Mouse (Mus musculus): ENCODE data around the gene Slc28a2. TPM values are rescaled to one million over a fixed set of nuclear protein-coding genes. Genes with fewer than 3 reads are reported as not detected.

The Slc28a2 gene
- polyA plus RNA-seq (2017; shearing (Covaris generic)): 242 TPM

GRCm38 (mm10) chr2:122426200-122426599 lies at the start of gene Slc28a2:
Gene Slc28a2, plus strand, starts transcription at chr2:122426477.

DNA sequence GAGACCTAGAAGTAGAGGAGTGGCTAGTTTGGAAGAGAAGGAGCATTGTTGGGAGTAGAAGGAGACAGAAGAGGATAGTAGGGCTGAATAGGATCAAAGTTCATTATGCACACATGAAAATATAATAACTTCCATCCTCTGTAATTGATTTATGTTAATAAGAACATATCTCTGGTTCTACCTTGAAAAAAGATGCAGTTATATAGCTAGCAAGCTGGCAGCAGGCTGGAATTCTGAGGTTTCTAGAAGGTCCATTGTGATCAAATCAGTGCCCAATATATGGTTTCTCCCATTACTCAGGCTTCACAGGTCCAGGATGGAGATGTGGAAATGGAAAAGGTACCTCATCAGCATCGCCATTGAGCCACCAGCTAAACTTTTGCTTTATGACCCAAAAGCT lies 58.4 kb downstream of the Slc28a2 start, which contains the start of gene Gm14085:
TSS of gene Gm14085 (plus strand) at position 301 of the 400 bp plus-strand sequence.

Other genes starting within 250 kb of the Slc28a2 start
- 1.1 TPM for gene Patl2, start 240.3 kb upstream of the Slc28a2 start, polyA plus RNA-seq (2017; shearing (Covaris generic))
- gene Terb2, start 240.2 kb upstream of the Slc28a2 start, polyA plus RNA-seq (2017; shearing (Covaris generic)): not detected
- gene Sord, start 191.7 kb upstream of the Slc28a2 start, polyA plus RNA-seq (2017; shearing (Covaris generic)): 4.8 TPM
- not detected for gene Duox2, start 128.0 kb upstream of the Slc28a2 start, polyA plus RNA-seq (2017; shearing (Covaris generic))
- not detected for gene Duoxa2, start 127.6 kb upstream of the Slc28a2 start, polyA plus RNA-seq (2017; shearing (Covaris generic))
- gene Duoxa1, start 112.7 kb upstream of the Slc28a2 start, polyA plus RNA-seq (2017; shearing (Covaris generic)): not detected
- gene Duox1, start 110.8 kb upstream of the Slc28a2 start, polyA plus RNA-seq (2017; shearing (Covaris generic)): not detected
- 0.42 TPM for gene Shf, start 57.3 kb upstream of the Slc28a2 start, polyA plus RNA-seq (2017; shearing (Covaris generic))
- 74.7 TPM for gene Gm14085, start 58.5 kb downstream of the Slc28a2 start, polyA plus RNA-seq (2017; shearing (Covaris generic))
- gene Gatm, start 184.8 kb downstream of the Slc28a2 start, polyA plus RNA-seq (2017; shearing (Covaris generic)): 0.42 TPM
- gene AA467197, start 210.5 kb downstream of the Slc28a2 start, polyA plus RNA-seq (2017; shearing (Covaris generic)): not detected

Data from activated CD4-positive, CD25-positive, alpha-beta regulatory T cell, adult 9 weeks (primary cell).